Mouse (Mus musculus): ENCODE results near the gene Apoc4. TPM values are rescaled to one million over a fixed set of nuclear protein-coding genes. Genes with fewer than 3 reads are reported as not detected.
A peak's percentile ranks its signal among the peaks of the same experiment; 100 is the strongest.

Apoc4 gene
- total and polyA plus RNA-seq, 3 experiments = 0.22 to 0.27 TPM; not detected in 1

- Histone ChIP-seq H3K36me3 (replicated peaks) (peaks cover 49% of the 10 kb centered on the region), H3K27me3 (ENCODE audit: insufficient read depth, low read length) (no peaks in the 10 kb centered on the region), H3K4me1 (ENCODE audit: insufficient read depth, low read depth, low read length) (peaks cover 41% of the 10 kb centered on the region), H3K4me3 (ENCODE audit: low read depth, low read length) (no peak overlapping the region), H3K9me3 (replicated peaks) (no peaks in the 10 kb centered on the region)
- DNase-seq (ENCODE audit: low spot score) = no peak
- no peak for TF ChIP-seq GATA2 (IDR thresholded peaks at IDR 0.05; ENCODE audit: borderline replicate concordance, low read depth, low read length)
- TF ChIP-seq POLR2AphosphoS5 (IDR thresholded peaks at IDR 0.05; ENCODE audit: insufficient replicate concordance, low read depth, low read length) = no peak
- no peak for TF ChIP-seq GATA1 (IDR thresholded peaks at IDR 0.05; ENCODE audit: borderline replicate concordance, low read length)
- no peak for TF ChIP-seq CTCF (IDR thresholded peaks at IDR 0.05; ENCODE audit: low read depth, low read length)
- no peak for TF ChIP-seq TAL1 (conservative IDR thresholded peaks at IDR 0.05; ENCODE audit: low read depth, low read length)
- ATAC-seq (ENCODE audit: extremely low read depth, insufficient number of reproducible peaks, low FRiP score, poor library complexity, severe bottlenecking) = no peak
Observed at GRCm38 (mm10) chr7:19717346-19717745, 36.1 kb upstream of the Apoc4 start.

GRCm38 (mm10) chr7:19716822-19717221 lies 35.5 kb upstream of the Apoc4 start:
- ATAC-seq (ENCODE audit: extremely low read depth, insufficient number of reproducible peaks, low FRiP score, poor library complexity, severe bottlenecking) = no peak
- H3K4me3 ChIP-seq (ENCODE audit: low read depth, low read length) = peak overlapping the region; percentile 97; the same call in 1 of the 2 replicates
- H3K9me3 ChIP-seq (replicated peaks) = no peaks in the 10 kb centered on the region
- TF ChIP-seq TAL1 (conservative IDR thresholded peaks at IDR 0.05; ENCODE audit: low read depth, low read length) = no peak
- TF ChIP-seq GATA2 (IDR thresholded peaks at IDR 0.05; ENCODE audit: borderline replicate concordance, low read depth, low read length) = no peak
- no peak for TF ChIP-seq CTCF (IDR thresholded peaks at IDR 0.05; ENCODE audit: low read depth, low read length)
- no peak for TF ChIP-seq POLR2AphosphoS5 (IDR thresholded peaks at IDR 0.05; ENCODE audit: insufficient replicate concordance, low read depth, low read length)
- TF ChIP-seq GATA1 (IDR thresholded peaks at IDR 0.05; ENCODE audit: borderline replicate concordance, low read length) = no peak
- DNase-seq (ENCODE audit: low spot score) = no peak
- H3K4me1 ChIP-seq (ENCODE audit: insufficient read depth, low read depth, low read length) = peaks cover 46% of the 10 kb centered on the region
- H3K36me3 ChIP-seq (replicated peaks) = peaks cover 52% of the 10 kb centered on the region
- no peaks in the 10 kb centered on the region for H3K27me3 ChIP-seq (ENCODE audit: insufficient read depth, low read length)

GRCm38 (mm10) chr7:19716055-19716682 lies 34.9 kb upstream of the Apoc4 start:
- Histone ChIP-seq H3K36me3 (replicated peaks) (peaks cover 55% of the 10 kb centered on the region), H3K4me1 (ENCODE audit: insufficient read depth, low read depth, low read length) (peaks cover 52% of the 10 kb centered on the region), H3K27me3 (ENCODE audit: insufficient read depth, low read length) (no peaks in the 10 kb centered on the region), H3K4me3 (ENCODE audit: low read depth, low read length) (peak overlapping the region; percentile 97), H3K9me3 (replicated peaks) (no peaks in the 10 kb centered on the region)
- DNase-seq (ENCODE audit: low spot score) (no peak), ATAC-seq (ENCODE audit: extremely low read depth, insufficient number of reproducible peaks, low FRiP score, poor library complexity, severe bottlenecking) (no peak)
- TF ChIP-seq CTCF (IDR thresholded peaks at IDR 0.05; ENCODE audit: low read depth, low read length) (no peak), GATA2 (IDR thresholded peaks at IDR 0.05; ENCODE audit: borderline replicate concordance, low read depth, low read length) (no peak), GATA1 (IDR thresholded peaks at IDR 0.05; ENCODE audit: borderline replicate concordance, low read length) (no peak), TAL1 (conservative IDR thresholded peaks at IDR 0.05; ENCODE audit: low read depth, low read length) (no peak), POLR2AphosphoS5 (IDR thresholded peaks at IDR 0.05; ENCODE audit: insufficient replicate concordance, low read depth, low read length) (no peak)

- no peaks in the 10 kb centered on the region for H3K9me3 ChIP-seq (replicated peaks)
- peaks cover 60% of the 10 kb centered on the region for H3K36me3 ChIP-seq (replicated peaks)
- TF ChIP-seq POLR2AphosphoS5 (IDR thresholded peaks at IDR 0.05; ENCODE audit: insufficient replicate concordance, low read depth, low read length) (no peak), GATA2 (IDR thresholded peaks at IDR 0.05; ENCODE audit: borderline replicate concordance, low read depth, low read length) (no peak), GATA1 (IDR thresholded peaks at IDR 0.05; ENCODE audit: borderline replicate concordance, low read length) (no peak), CTCF (IDR thresholded peaks at IDR 0.05; ENCODE audit: low read depth, low read length) (no peak), TAL1 (conservative IDR thresholded peaks at IDR 0.05; ENCODE audit: low read depth, low read length) (no peak)
- H3K4me1 ChIP-seq (ENCODE audit: insufficient read depth, low read depth, low read length) = peaks cover 57% of the 10 kb centered on the region
- DNase-seq (ENCODE audit: low spot score) (peak; percentile 97), ATAC-seq (ENCODE audit: extremely low read depth, insufficient number of reproducible peaks, low FRiP score, poor library complexity, severe bottlenecking) (peak; percentile 91)
- H3K4me3 ChIP-seq (ENCODE audit: low read depth, low read length) = peak within 1 kb of the TSS; percentile 97
- H3K27me3 ChIP-seq (ENCODE audit: insufficient read depth, low read length) = no peaks in the 10 kb centered on the region
Observed at GRCm38 (mm10) chr7:19715239-19716054, 34.2 kb upstream of the Apoc4 start, which contains the start of gene Tomm40. Gene Tomm40 (minus strand): TSS chr7:19715438.

GRCm38 (mm10) chr7:19714836-19715235 lies 33.6 kb upstream of the Apoc4 start:
- H3K9me3 ChIP-seq (replicated peaks) = no peaks in the 10 kb centered on the region
- H3K27me3 ChIP-seq (ENCODE audit: insufficient read depth, low read length) = no peaks in the 10 kb centered on the region
- peaks cover 60% of the 10 kb centered on the region for H3K4me1 ChIP-seq (ENCODE audit: insufficient read depth, low read depth, low read length)
- TF ChIP-seq TAL1 (conservative IDR thresholded peaks at IDR 0.05; ENCODE audit: low read depth, low read length) (no peak), GATA1 (IDR thresholded peaks at IDR 0.05; ENCODE audit: borderline replicate concordance, low read length) (no peak), POLR2AphosphoS5 (IDR thresholded peaks at IDR 0.05; ENCODE audit: insufficient replicate concordance, low read depth, low read length) (no peak), GATA2 (IDR thresholded peaks at IDR 0.05; ENCODE audit: borderline replicate concordance, low read depth, low read length) (no peak), CTCF (IDR thresholded peaks at IDR 0.05; ENCODE audit: low read depth, low read length) (no peak)
- H3K36me3 ChIP-seq (replicated peaks) = peaks cover 66% of the 10 kb centered on the region
- peak overlapping the region; percentile 97 for H3K4me3 ChIP-seq (ENCODE audit: low read depth, low read length)
- ATAC-seq (ENCODE audit: extremely low read depth, insufficient number of reproducible peaks, low FRiP score, poor library complexity, severe bottlenecking) (no peak), DNase-seq (ENCODE audit: low spot score) (no peak)

- DNase-seq (ENCODE audit: low spot score) = no peak
- peaks cover 67% of the 10 kb centered on the region for H3K4me1 ChIP-seq (ENCODE audit: insufficient read depth, low read depth, low read length)
- H3K36me3 ChIP-seq (replicated peaks) = peaks cover 68% of the 10 kb centered on the region
- no peak for TF ChIP-seq POLR2AphosphoS5 (IDR thresholded peaks at IDR 0.05; ENCODE audit: insufficient replicate concordance, low read depth, low read length)
- TF ChIP-seq TAL1 (conservative IDR thresholded peaks at IDR 0.05; ENCODE audit: low read depth, low read length) = no peak
- no peak for TF ChIP-seq CTCF (IDR thresholded peaks at IDR 0.05; ENCODE audit: low read depth, low read length)
- TF ChIP-seq GATA2 (IDR thresholded peaks at IDR 0.05; ENCODE audit: borderline replicate concordance, low read depth, low read length) = no peak
- no peak for TF ChIP-seq GATA1 (IDR thresholded peaks at IDR 0.05; ENCODE audit: borderline replicate concordance, low read length)
- H3K4me3 ChIP-seq (ENCODE audit: low read depth, low read length) = peak overlapping the region; percentile 97; the same call in 1 of the 2 replicates
- no peaks in the 10 kb centered on the region for H3K27me3 ChIP-seq (ENCODE audit: insufficient read depth, low read length)
- no peaks in the 10 kb centered on the region for H3K9me3 ChIP-seq (replicated peaks)
- ATAC-seq (ENCODE audit: extremely low read depth, insufficient number of reproducible peaks, low FRiP score, poor library complexity, severe bottlenecking) = no peak
Observed at GRCm38 (mm10) chr7:19713598-19713997, 32.3 kb upstream of the Apoc4 start.
